Mouse (Mus musculus) right cerebral cortex, postnatal 10 days (tissue): ENCODE results near the gene Sgf29.

ENCODE experiments used
- DNase-seq, 2 experiments: peaks; one replicate each; pipeline ENCODE4 v3.0.0; 2021; ENCODE audit warnings: low spot score in 2 of 2

Sgf29 gene

GRCm38 (mm10) chr7:126649231-126650051, at the start of gene Sgf29:
Gene Sgf29, plus strand, starts transcription at chr7:126649309.
- peak; percentile 95 for DNase-seq

- DNase-seq, result no peak
Observed at GRCm38 (mm10) chr7:126601896-126602295, 47.2 kb upstream of the Sgf29 start.

GRCm38 (mm10) chr7:126602650-126603049, 46.5 kb upstream of the Sgf29 start:
- DNase-seq, result no peak

GRCm38 (mm10) chr7:126606611-126607010, 42.5 kb upstream of the Sgf29 start:
- DNase-seq, result no peak

- DNase-seq, result no peak
Observed at GRCm38 (mm10) chr7:126607064-126607463, 42.0 kb upstream of the Sgf29 start.

- DNase-seq, result no peak
Observed at GRCm38 (mm10) chr7:126607796-126608195, 41.3 kb upstream of the Sgf29 start.

GRCm38 (mm10) chr7:126612736-126613135, 36.4 kb upstream of the Sgf29 start:
- no peak for DNase-seq

GRCm38 (mm10) chr7:126616707-126617106, 32.4 kb upstream of the Sgf29 start:
- no peak for DNase-seq

GRCm38 (mm10) chr7:126619559-126620275, 29.4 kb upstream of the Sgf29 start:
- no peak for DNase-seq

GRCm38 (mm10) chr7:126621452-126622359, 27.4 kb upstream of the Sgf29 start:
- peak in 1 of 2 experiments; percentile 23 for DNase-seq

- DNase-seq, result no peak
Observed at GRCm38 (mm10) chr7:126623381-126623780, 25.7 kb upstream of the Sgf29 start.

GRCm38 (mm10) chr7:126624774-126625173, 24.3 kb upstream of the Sgf29 start:
- no peak for DNase-seq

- DNase-seq, result peak; percentile 51 to 72
Observed at GRCm38 (mm10) chr7:126625369-126625768, 23.7 kb upstream of the Sgf29 start.

- DNase-seq, result no peak
Observed at GRCm38 (mm10) chr7:126625807-126626600, 23.1 kb upstream of the Sgf29 start.

GRCm38 (mm10) chr7:126628111-126628510, 21.0 kb upstream of the Sgf29 start:
- DNase-seq, result no peak

GRCm38 (mm10) chr7:126629915-126630314, 19.2 kb upstream of the Sgf29 start:
- DNase-seq, result no peak

- no peak for DNase-seq
Observed at GRCm38 (mm10) chr7:126630824-126631518, 18.1 kb upstream of the Sgf29 start, which contains the start of gene Nupr1. Gene Nupr1, minus strand, starts transcription at chr7:126630861.

- DNase-seq, result no peak
Observed at GRCm38 (mm10) chr7:126632478-126632877, 16.6 kb upstream of the Sgf29 start.

- DNase-seq, result no peak
Observed at GRCm38 (mm10) chr7:126635375-126635774, 13.7 kb upstream of the Sgf29 start.
